Mouse (Mus musculus) embryonic facial prominence, embryonic 13.5 days (tissue): ENCODE results near the gene Faf1. TPM values are rescaled to one million over a fixed set of nuclear protein-coding genes. Genes with fewer than 3 reads are reported as not detected.
A peak's percentile ranks its signal among the peaks of the same experiment; 100 is the strongest.

Experiments used
- ATAC-seq: fragments of 200-750 bp; cut with Nextera tagmentation; 2 replicates; pipeline ENCODE4 v1.8.0; 2017; ENCODE audit warnings: low read depth; ENCODE audit not compliant: insufficient number of reproducible peaks, insufficient read depth, low FRiP score, low TSS enrichment
- H3K27ac ChIP-seq: fragments of 300-500 bp; sonication (generic); 2 replicates; pipeline ENCODE4 v1.5.1; 2015; ENCODE audit warnings: moderate library complexity, mild to moderate bottlenecking, inconsistent platforms
- H3K27me3 ChIP-seq: fragments of 300-500 bp; sonication (generic); 2 replicates; pipeline ENCODE4 v1.6.1; 2015; ENCODE audit warnings: mild to moderate bottlenecking, inconsistent platforms
- H3K36me3 ChIP-seq: fragments of 300-500 bp; sonication (generic); 2 replicates; pipeline ENCODE4 v1.6.1; 2015; ENCODE audit warnings: mild to moderate bottlenecking, inconsistent platforms
- H3K4me1 ChIP-seq: fragments of 300-500 bp; sonication (generic); 2 replicates; pipeline ENCODE4 v1.6.1; 2015; ENCODE audit warnings: inconsistent platforms
- H3K4me2 ChIP-seq: fragments of 300-500 bp; sonication (generic); 2 replicates; pipeline ENCODE4 v1.6.1; 2015; ENCODE audit warnings: moderate library complexity, mild to moderate bottlenecking, inconsistent platforms
- H3K4me3 ChIP-seq: fragments of 300-500 bp; sonication (generic); 2 replicates; pipeline ENCODE4 v1.5.1; 2015; ENCODE audit warnings: mild to moderate bottlenecking, inconsistent platforms
- H3K9ac ChIP-seq: fragments of 300-500 bp; sonication (generic); 2 replicates; pipeline ENCODE4 v1.6.1; 2015; ENCODE audit warnings: mild to moderate bottlenecking, inconsistent platforms
- H3K9me3 ChIP-seq: fragments of 300-500 bp; sonication (generic); 2 replicates; pipeline ENCODE4 v1.6.1; 2016; ENCODE audit warnings: inconsistent platforms
- WGBS: fragments of 180-500 bp; shearing (Covaris S2); methylation state at CpG from one replicate; pipeline ENCODE4 v1.1.7; 2015; ENCODE audit warnings: mixed read lengths; 5-methylcytosine and 5-hydroxymethylcytosine counted together
- polyA plus RNA-seq: library from polyadenylated mRNA; unstranded; fragments of >200 nt; fragmentation: Nextera tagmentation; extraction: Ambion mirVana; gene quantifications from 2 replicates; pipeline ENCODE4 v1.2.1, GENCODE M21; 2015

The Faf1 gene
- polyA plus RNA-seq, 1 experiment from 2014 or later = 27.5 TPM

- Histone ChIP-seq H3K9me3 (no peaks in the 10 kb centered on the region), H3K4me3 (no peak overlapping the region), H3K36me3 (peaks cover 7% of the 10 kb centered on the region; the same call in 1 of the 2 replicates), H3K9ac (no peak overlapping the region), H3K4me1 (no peaks in the 10 kb centered on the region), H3K4me2 (no peak overlapping the region), H3K27ac (no peak overlapping the region), H3K27me3 (no peaks in the 10 kb centered on the region)
- ATAC-seq = no peak
- WGBS = 77% methylated on average over 10 of the region's 10 CpGs
Measured at GRCm38 (mm10) chr4:109797511-109798182, 121.3 kb downstream of the Faf1 start.

GRCm38 (mm10) chr4:109806408-109806807 lies 130.0 kb downstream of the Faf1 start:
- Histone ChIP-seq H3K4me2 (no peak overlapping the region), H3K4me1 (no peaks in the 10 kb centered on the region), H3K36me3 (no peaks in the 10 kb centered on the region), H3K9me3 (no peaks in the 10 kb centered on the region), H3K27ac (no peak overlapping the region), H3K27me3 (no peaks in the 10 kb centered on the region), H3K4me3 (no peak overlapping the region), H3K9ac (no peak overlapping the region)
- ATAC-seq = no peak
- 67% methylated on average over 5 of the region's 5 CpGs for WGBS

GRCm38 (mm10) chr4:109815161-109815560 lies 138.8 kb downstream of the Faf1 start:
- Histone ChIP-seq H3K27ac (no peak overlapping the region), H3K4me1 (no peaks in the 10 kb centered on the region), H3K36me3 (no peaks in the 10 kb centered on the region), H3K27me3 (no peaks in the 10 kb centered on the region), H3K9me3 (no peaks in the 10 kb centered on the region), H3K4me2 (no peak overlapping the region), H3K4me3 (no peak overlapping the region), H3K9ac (no peak overlapping the region)
- no peak for ATAC-seq
- WGBS = 84% methylated on average over 1 of the region's 1 CpGs

GRCm38 (mm10) chr4:109815592-109815991 lies 139.2 kb downstream of the Faf1 start:
- Histone ChIP-seq H3K4me3 (no peak overlapping the region), H3K4me2 (no peak overlapping the region), H3K27ac (no peak overlapping the region), H3K36me3 (no peaks in the 10 kb centered on the region), H3K27me3 (no peaks in the 10 kb centered on the region), H3K9me3 (no peaks in the 10 kb centered on the region), H3K4me1 (no peaks in the 10 kb centered on the region), H3K9ac (no peak overlapping the region)
- WGBS = 75% methylated on average over 1 of the region's 1 CpGs
- ATAC-seq = 0 out of 2 replicates have a peak, but pooled peaks have one; percentile 43

- Histone ChIP-seq H3K27ac (no peak overlapping the region), H3K4me2 (no peak overlapping the region), H3K27me3 (no peaks in the 10 kb centered on the region), H3K4me3 (no peak overlapping the region), H3K9me3 (no peaks in the 10 kb centered on the region), H3K36me3 (no peaks in the 10 kb centered on the region), H3K9ac (no peak overlapping the region), H3K4me1 (no peaks in the 10 kb centered on the region)
- no peak for ATAC-seq
Measured at GRCm38 (mm10) chr4:109819455-109819854, 143.1 kb downstream of the Faf1 start.

GRCm38 (mm10) chr4:109829800-109830199 lies 153.4 kb downstream of the Faf1 start:
- ATAC-seq = no peak
- Histone ChIP-seq H3K9me3 (no peaks in the 10 kb centered on the region; the same call in 1 of the 2 replicates), H3K4me2 (no peak overlapping the region), H3K9ac (no peak overlapping the region), H3K27me3 (no peaks in the 10 kb centered on the region), H3K4me1 (no peaks in the 10 kb centered on the region), H3K27ac (no peak overlapping the region), H3K36me3 (peaks cover 15% of the 10 kb centered on the region), H3K4me3 (no peak overlapping the region)
- 90% methylated on average over 3 of the region's 3 CpGs for WGBS

- no peak overlapping the region for H3K27ac ChIP-seq
- H3K4me3 ChIP-seq = no peak overlapping the region
- no peaks in the 10 kb centered on the region for H3K9me3 ChIP-seq
- peaks cover 14% of the 10 kb centered on the region for H3K4me1 ChIP-seq
- H3K36me3 ChIP-seq = no peaks in the 10 kb centered on the region
- no peak overlapping the region for H3K9ac ChIP-seq
- 85% methylated on average over 3 of the region's 3 CpGs for WGBS
- H3K4me2 ChIP-seq = no peak overlapping the region
- no peak for ATAC-seq
- H3K27me3 ChIP-seq = no peaks in the 10 kb centered on the region
Measured at GRCm38 (mm10) chr4:109857851-109858250, 181.5 kb downstream of the Faf1 start.

GRCm38 (mm10) chr4:109858571-109859392 lies 182.4 kb downstream of the Faf1 start:
- Histone ChIP-seq H3K9me3 (no peaks in the 10 kb centered on the region), H3K4me3 (no peak overlapping the region), H3K27me3 (no peaks in the 10 kb centered on the region), H3K27ac (no peak overlapping the region; the same call in 1 of the 2 replicates), H3K9ac (no peak overlapping the region), H3K36me3 (no peaks in the 10 kb centered on the region), H3K4me2 (no peak overlapping the region), H3K4me1 (peaks cover 14% of the 10 kb centered on the region)
- ATAC-seq = no peak
- WGBS = 40% methylated on average over 8 of the region's 8 CpGs

- H3K9me3 ChIP-seq = no peaks in the 10 kb centered on the region
- H3K4me1 ChIP-seq = peaks cover 14% of the 10 kb centered on the region
- no peak overlapping the region for H3K9ac ChIP-seq
- 37% methylated on average over 7 of the region's 7 CpGs for WGBS
- no peak overlapping the region for H3K27ac ChIP-seq
- H3K36me3 ChIP-seq = no peaks in the 10 kb centered on the region
- H3K4me2 ChIP-seq = no peak overlapping the region
- ATAC-seq = no peak
- no peak overlapping the region for H3K4me3 ChIP-seq
- no peaks in the 10 kb centered on the region for H3K27me3 ChIP-seq
Measured at GRCm38 (mm10) chr4:109859401-109859800, 183.0 kb downstream of the Faf1 start.

GRCm38 (mm10) chr4:109860256-109860655 lies 183.9 kb downstream of the Faf1 start:
- Histone ChIP-seq H3K27ac (no peak overlapping the region), H3K4me2 (no peak overlapping the region), H3K4me1 (peaks cover 14% of the 10 kb centered on the region), H3K4me3 (no peak overlapping the region), H3K9ac (no peak overlapping the region), H3K27me3 (no peaks in the 10 kb centered on the region), H3K9me3 (no peaks in the 10 kb centered on the region), H3K36me3 (no peaks in the 10 kb centered on the region)
- WGBS = 44% methylated on average over 2 of the region's 2 CpGs
- no peak for ATAC-seq

GRCm38 (mm10) chr4:109862271-109862670 lies 185.9 kb downstream of the Faf1 start:
- Histone ChIP-seq H3K27me3 (no peaks in the 10 kb centered on the region), H3K4me3 (no peak overlapping the region), H3K9ac (no peak overlapping the region), H3K4me1 (peaks cover 14% of the 10 kb centered on the region), H3K4me2 (no peak overlapping the region), H3K27ac (no peak overlapping the region), H3K9me3 (no peaks in the 10 kb centered on the region), H3K36me3 (no peaks in the 10 kb centered on the region)
- no peak for ATAC-seq
- WGBS = 82% methylated on average over 4 of the region's 4 CpGs

GRCm38 (mm10) chr4:109863021-109863420 lies 186.6 kb downstream of the Faf1 start:
- Histone ChIP-seq H3K27ac (no peak overlapping the region), H3K27me3 (no peaks in the 10 kb centered on the region), H3K9me3 (no peaks in the 10 kb centered on the region), H3K4me3 (no peak overlapping the region), H3K4me2 (no peak overlapping the region), H3K4me1 (peaks cover 14% of the 10 kb centered on the region), H3K9ac (no peak overlapping the region), H3K36me3 (no peaks in the 10 kb centered on the region)
- ATAC-seq = no peak
- WGBS = 70% methylated on average over 3 of the region's 3 CpGs
